28 mouse cellular contexts compared by ENCODE assay signal in genomic region chr11:85791212-85791611, GRCm38 (mm10). TPM values are rescaled to one million over a fixed set of nuclear protein-coding genes. Genes with fewer than 3 reads are reported as not detected.
DNase-seq lines count a peak whose midpoint lies in the region; ATAC-seq and TF ChIP-seq lines count a peak whose summit lies in the region.
"Had no signal": no experiment of that assay in that cellular context is flagged by ENCODE, and none has a peak within 500 bp of the region (broad histone marks: within the 10 kb centered on the region; RNA-seq: fewer than 3 reads in every experiment).

No protein-coding gene starts in this region.

- WGBS in lung, embryonic 14.5 days: 74% methylated on average over 1 of the region's 1 CpGs
- WGBS in midbrain, embryonic 15.5 days: 62% methylated on average over 1 of the region's 1 CpGs

- no peak overlapping the region for H3K4me2 ChIP-seq in lung, embryonic 14.5 days
- no peak overlapping the region for H3K4me2 ChIP-seq in midbrain, embryonic 15.5 days
- H3K4me2 ChIP-seq: embryonic facial prominence, embryonic 12.5 days; hindbrain, embryonic 15.5 days; intestine, embryonic 15.5 days; neural tube, embryonic 15.5 days had no signal

- peak overlapping the region; percentile 51 for H3K27ac ChIP-seq in lung, embryonic 14.5 days (ENCODE audit: low read depth)
- no peak overlapping the region for H3K27ac ChIP-seq in midbrain, embryonic 15.5 days
- H3K27ac ChIP-seq: embryonic facial prominence, embryonic 12.5 days; heart, adult 2 months; hindbrain, embryonic 15.5 days; intestine, embryonic 15.5 days; neural tube, embryonic 15.5 days had no signal

- no peak for TF ChIP-seq CTCF in lung, embryonic 14.5 days (IDR thresholded peaks at IDR 0.05; ENCODE audit: low read depth)

- no peak overlapping the region for H3K4me3 ChIP-seq in lung, embryonic 14.5 days (ENCODE audit: low read depth, low read length)
- H3K4me3 ChIP-seq in midbrain, embryonic 15.5 days: no peak overlapping the region
- H3K4me3 ChIP-seq: embryonic facial prominence, embryonic 12.5 days; heart, adult 2 months; hindbrain, embryonic 15.5 days; intestine, embryonic 15.5 days; neural tube, embryonic 15.5 days had no signal

- no peak overlapping the region for H3K9ac ChIP-seq in lung, embryonic 14.5 days
- no peak overlapping the region for H3K9ac ChIP-seq in midbrain, embryonic 15.5 days
- H3K9ac ChIP-seq: embryonic facial prominence, embryonic 12.5 days; hindbrain, embryonic 15.5 days; intestine, embryonic 15.5 days; neural tube, embryonic 15.5 days had no signal

- H3K36me3 ChIP-seq in lung, embryonic 14.5 days (ENCODE audit: insufficient read depth): no peaks in the 10 kb centered on the region
- no peaks in the 10 kb centered on the region for H3K36me3 ChIP-seq in midbrain, embryonic 15.5 days (replicated peaks)
- H3K36me3 ChIP-seq: embryonic facial prominence, embryonic 12.5 days; hindbrain, embryonic 15.5 days; intestine, embryonic 15.5 days; neural tube, embryonic 15.5 days had no signal

- H3K4me1 ChIP-seq in lung, embryonic 14.5 days (ENCODE audit: insufficient read depth): peaks cover 6% of the 10 kb centered on the region
- H3K4me1 ChIP-seq in midbrain, embryonic 15.5 days: no peaks in the 10 kb centered on the region
- H3K4me1 ChIP-seq: hindbrain, embryonic 15.5 days; neural tube, embryonic 15.5 days had no signal

- DNase-seq in lung, embryonic 14.5 days: no peak
- no peak for DNase-seq in lung, adult 18-20 months
- DNase-seq in adipocyte (ENCODE audit: low spot score): peak; percentile 22
- DNase-seq in kidney, adult 9 months: peak; percentile 43
- peak; percentile 19 to 29 for DNase-seq in kidney, postnatal 36 days
- no peak for DNase-seq in spleen, postnatal 14 days (ENCODE audit: low spot score in 2 of 2)
- DNase-seq: adrenal gland, adult 8-10 months; cerebellum, adult 9-11 months; gastrocnemius, postnatal 25 days; heart, adult 2 months; heart, postnatal 36 days; lung, adult 2 months; right cerebral cortex, postnatal 14 days; spleen, adult 18-20 months had no signal

- H3K27me3 ChIP-seq in lung, embryonic 14.5 days (ENCODE audit: insufficient read depth, low read length): no peaks in the 10 kb centered on the region
- H3K27me3 ChIP-seq in midbrain, embryonic 15.5 days (replicated peaks): no peaks in the 10 kb centered on the region
- H3K27me3 ChIP-seq: embryonic facial prominence, embryonic 12.5 days; hindbrain, embryonic 15.5 days; intestine, embryonic 15.5 days; neural tube, embryonic 15.5 days had no signal

- no peaks in the 10 kb centered on the region for H3K9me3 ChIP-seq in lung, embryonic 14.5 days (ENCODE audit: low read depth, low read length)
- H3K9me3 ChIP-seq in midbrain, embryonic 15.5 days: no peaks in the 10 kb centered on the region
- H3K9me3 ChIP-seq: embryonic facial prominence, embryonic 12.5 days; hindbrain, embryonic 15.5 days; intestine, embryonic 15.5 days; neural tube, embryonic 15.5 days had no signal

- ATAC-seq in lung, embryonic 14.5 days (ENCODE audit: insufficient read depth): no peak
- ATAC-seq in midbrain, embryonic 15.5 days (replicated peaks): no peak
- no peak for ATAC-seq in megakaryocyte progenitor cell, adult 5-6 weeks (replicated peaks; ENCODE audit: poor library complexity)
- ATAC-seq: forebrain, embryonic 14.5 days; intestine, embryonic 15.5 days; midbrain, embryonic 16.5 days had no signal

RNA-seq across cellular contexts. Expression of gene Tbx2, which starts 41.1 kb away (rescaled TPM):
- polyA plus RNA-seq in lung, embryonic 14.5 days (2014; fragmentation: Nextera tagmentation; extraction: Ambion mirVana): 61.4 and 67.5 TPM in 2 replicates
- 1.0 TPM in 2 replicates for polyA plus RNA-seq in midbrain, embryonic 15.5 days (2015; fragmentation: Nextera tagmentation; extraction: Ambion mirVana)
- total RNA-seq in megakaryocyte progenitor cell, adult 5-6 weeks (2015): 0.10 TPM in 1 of 2 replicates, not detected in the other
- not detected in 2 replicates for total RNA-seq in megakaryocyte progenitor cell, adult 5-6 weeks (2017)

RNA-seq across cellular contexts. Expression of gene Gm11444, which starts 58.9 kb away (rescaled TPM):
- not detected in 2 replicates for polyA plus RNA-seq in lung, embryonic 14.5 days (2014; fragmentation: Nextera tagmentation; extraction: Ambion mirVana)
- not detected in 2 replicates for polyA plus RNA-seq in midbrain, embryonic 15.5 days (2015; fragmentation: Nextera tagmentation; extraction: Ambion mirVana)
- total RNA-seq in megakaryocyte progenitor cell, adult 5-6 weeks (2015): not detected in 2 replicates
- not detected in 2 replicates for total RNA-seq in megakaryocyte progenitor cell, adult 5-6 weeks (2017)
- total RNA-seq: adrenal gland, adult 8-10 months; gastrocnemius, postnatal 25 days; heart, adult 2 months; heart, postnatal 36 days; layer of hippocampus, adult 18-20 months; left cerebral cortex, adult 18-20 months; left cerebral cortex, postnatal 36 days; megakaryocyte-erythroid progenitor cell, adult 5-6 weeks had no signal
- polyA plus RNA-seq: embryonic facial prominence, embryonic 12.5 days; erythroblast, embryonic 14.5 days; forebrain, embryonic 14.5 days; heart, adult 2 months; heart, embryonic 14.5 days; hindbrain, embryonic 15.5 days; intestine, embryonic 15.5 days; lung, adult 2 months; midbrain, embryonic 16.5 days; neural tube, embryonic 15.5 days had no signal

Comparison
In these comparisons a context has a peak if more than half of its experiments do, and no peak if none do; other contexts are left out.
1. DNase-seq: peak in adipocyte (single experiment), kidney, adult 9 months (single experiment) and kidney, postnatal 36 days (2 of 2); none in lung, embryonic 14.5 days (single experiment), lung, adult 18-20 months (0 of 2) and spleen, postnatal 14 days (0 of 2).
2. RNA of gene Tbx2, which starts 41.1 kb away (polyA plus RNA-seq): 61.4 to 67.5 TPM in lung, embryonic 14.5 days; 1.0 TPM in midbrain, embryonic 15.5 days; every median in the first group is over 10 times any median in the second.